Mouse (Mus musculus): ENCODE measurements around the gene Arpp19. TPM values are rescaled to one million over a fixed set of nuclear protein-coding genes. Genes with fewer than 3 reads are reported as not detected.

Arpp19 gene
- polyA plus RNA-seq, 1 experiment from 2014 or later, result 219 TPM

- WGBS, result 77% methylated on average over 5 of the region's 5 CpGs
- Histone ChIP-seq H3K9me3 (ENCODE audit: control insufficient read depth, low read length) (no peaks in the 10 kb centered on the region), H3K4me1 (ENCODE audit: control insufficient read depth in 2 of 2, insufficient read depth in 2 of 2, low read length in 2 of 2) (no peaks in the 10 kb centered on the region), H3K27me3 (ENCODE audit: control insufficient read depth, insufficient read depth, low read length) (no peaks in the 10 kb centered on the region), H3K36me3 (ENCODE audit: control insufficient read depth, insufficient read depth, low read length) (peaks cover 58% of the 10 kb centered on the region), H3K4me2 (ENCODE audit: low read length) (no peak overlapping the region), H3K27ac (replicated peaks in 1 of 2; ENCODE audit: control insufficient read depth in 1 of 2, insufficient read depth in 1 of 2, low read depth in 2 of 2, low read length in 2 of 2) (no peak overlapping the region), H3K9ac (ENCODE audit: low read length) (no peak overlapping the region), H3K4me3 (ENCODE audit: control insufficient read depth in 1 of 2, insufficient read depth in 1 of 2, low read depth in 1 of 2, low read length in 2 of 2) (no peak overlapping the region)
- no peak for ATAC-seq (ENCODE audit: insufficient number of reproducible peaks, insufficient read depth, low FRiP score, low read depth)
Measured at GRCm38 (mm10) chr9:75023150-75023894, 14.1 kb upstream of the Arpp19 start.

- Histone ChIP-seq H3K4me1 (ENCODE audit: control insufficient read depth in 2 of 2, insufficient read depth in 2 of 2, low read length in 2 of 2) (no peaks in the 10 kb centered on the region), H3K27me3 (ENCODE audit: control insufficient read depth, insufficient read depth, low read length) (no peaks in the 10 kb centered on the region), H3K27ac (replicated peaks in 1 of 2; ENCODE audit: control insufficient read depth in 1 of 2, insufficient read depth in 1 of 2, low read depth in 2 of 2, low read length in 2 of 2) (no peak overlapping the region), H3K9ac (ENCODE audit: low read length) (no peak overlapping the region), H3K9me3 (ENCODE audit: control insufficient read depth, low read length) (no peaks in the 10 kb centered on the region), H3K4me3 (ENCODE audit: control insufficient read depth in 1 of 2, insufficient read depth in 1 of 2, low read depth in 1 of 2, low read length in 2 of 2) (no peak overlapping the region), H3K36me3 (ENCODE audit: control insufficient read depth, insufficient read depth, low read length) (peaks cover 57% of the 10 kb centered on the region), H3K4me2 (ENCODE audit: low read length) (no peak overlapping the region)
- 29% methylated on average over 7 of the region's 7 CpGs for WGBS
- ATAC-seq (ENCODE audit: insufficient number of reproducible peaks, insufficient read depth, low FRiP score, low read depth), result no peak
Measured at GRCm38 (mm10) chr9:75024089-75024488, 13.3 kb upstream of the Arpp19 start.

GRCm38 (mm10) chr9:75025689-75026088 lies 11.7 kb upstream of the Arpp19 start:
- WGBS, result 79% methylated on average over 6 of the region's 6 CpGs

GRCm38 (mm10) chr9:75032408-75032807 lies 5.0 kb upstream of the Arpp19 start:
- Histone ChIP-seq H3K9ac (ENCODE audit: low read length) (no peak overlapping the region), H3K27me3 (ENCODE audit: control insufficient read depth, insufficient read depth, low read length) (no peaks in the 10 kb centered on the region), H3K27ac (replicated peaks in 1 of 2; ENCODE audit: control insufficient read depth in 1 of 2, insufficient read depth in 1 of 2, low read depth in 2 of 2, low read length in 2 of 2) (no peak overlapping the region), H3K9me3 (ENCODE audit: control insufficient read depth, low read length) (no peaks in the 10 kb centered on the region), H3K4me3 (ENCODE audit: control insufficient read depth in 1 of 2, insufficient read depth in 1 of 2, low read depth in 1 of 2, low read length in 2 of 2) (no peak overlapping the region), H3K4me2 (ENCODE audit: low read length) (no peak overlapping the region), H3K4me1 (ENCODE audit: control insufficient read depth in 2 of 2, insufficient read depth in 2 of 2, low read length in 2 of 2) (no peaks in the 10 kb centered on the region; a peak in 2 of 4 replicates), H3K36me3 (ENCODE audit: control insufficient read depth, insufficient read depth, low read length) (peaks cover 31% of the 10 kb centered on the region)
- no peak for ATAC-seq (ENCODE audit: insufficient number of reproducible peaks, insufficient read depth, low FRiP score, low read depth)
- 90% methylated on average over 1 of the region's 1 CpGs for WGBS

More at GRCm38 (mm10) chr9:75025689-75026088, 11.7 kb upstream of the Arpp19 start:
- Histone ChIP-seq H3K4me1 (ENCODE audit: control insufficient read depth in 2 of 2, insufficient read depth in 2 of 2, low read length in 2 of 2) (no peaks in the 10 kb centered on the region), H3K27me3 (ENCODE audit: control insufficient read depth, insufficient read depth, low read length) (no peaks in the 10 kb centered on the region), H3K36me3 (ENCODE audit: control insufficient read depth, insufficient read depth, low read length) (peaks cover 41% of the 10 kb centered on the region), H3K4me2 (ENCODE audit: low read length) (no peak overlapping the region), H3K27ac (replicated peaks in 1 of 2; ENCODE audit: control insufficient read depth in 1 of 2, insufficient read depth in 1 of 2, low read depth in 2 of 2, low read length in 2 of 2) (no peak overlapping the region), H3K9me3 (ENCODE audit: control insufficient read depth, low read length) (no peaks in the 10 kb centered on the region), H3K4me3 (ENCODE audit: control insufficient read depth in 1 of 2, insufficient read depth in 1 of 2, low read depth in 1 of 2, low read length in 2 of 2) (no peak overlapping the region), H3K9ac (ENCODE audit: low read length) (no peak overlapping the region)
- ATAC-seq (ENCODE audit: insufficient number of reproducible peaks, insufficient read depth, low FRiP score, low read depth), result no peak

GRCm38 (mm10) chr9:75033141-75033540 lies 4.3 kb upstream of the Arpp19 start:
- no peaks in the 10 kb centered on the region; a peak in 2 of 4 replicates for H3K4me1 ChIP-seq (ENCODE audit: control insufficient read depth in 2 of 2, insufficient read depth in 2 of 2, low read length in 2 of 2)
- no peak for ATAC-seq (ENCODE audit: insufficient number of reproducible peaks, insufficient read depth, low FRiP score, low read depth)
- 53% methylated on average over 7 of the region's 7 CpGs for WGBS
- no peak overlapping the region for H3K4me3 ChIP-seq (ENCODE audit: control insufficient read depth in 1 of 2, insufficient read depth in 1 of 2, low read depth in 1 of 2, low read length in 2 of 2)
- H3K4me2 ChIP-seq (ENCODE audit: low read length), result no peak overlapping the region
- no peak overlapping the region for H3K27ac ChIP-seq (replicated peaks in 1 of 2; ENCODE audit: control insufficient read depth in 1 of 2, insufficient read depth in 1 of 2, low read depth in 2 of 2, low read length in 2 of 2)
- peaks cover 25% of the 10 kb centered on the region for H3K36me3 ChIP-seq (ENCODE audit: control insufficient read depth, insufficient read depth, low read length)
- H3K9ac ChIP-seq (ENCODE audit: low read length), result no peak overlapping the region
- H3K27me3 ChIP-seq (ENCODE audit: control insufficient read depth, insufficient read depth, low read length), result no peaks in the 10 kb centered on the region
- no peaks in the 10 kb centered on the region for H3K9me3 ChIP-seq (ENCODE audit: control insufficient read depth, low read length)

GRCm38 (mm10) chr9:75034691-75035090 lies 2.7 kb upstream of the Arpp19 start:
- Histone ChIP-seq H3K9ac (ENCODE audit: low read length) (no peak overlapping the region), H3K36me3 (ENCODE audit: control insufficient read depth, insufficient read depth, low read length) (peaks cover 17% of the 10 kb centered on the region), H3K4me1 (ENCODE audit: control insufficient read depth in 2 of 2, insufficient read depth in 2 of 2, low read length in 2 of 2) (peaks cover 0 to 4% of the 10 kb centered on the region in 2 experiments), H3K27ac (replicated peaks in 1 of 2; ENCODE audit: control insufficient read depth in 1 of 2, insufficient read depth in 1 of 2, low read depth in 2 of 2, low read length in 2 of 2) (no peak overlapping the region), H3K4me2 (ENCODE audit: low read length) (no peak overlapping the region), H3K27me3 (ENCODE audit: control insufficient read depth, insufficient read depth, low read length) (no peaks in the 10 kb centered on the region), H3K4me3 (ENCODE audit: control insufficient read depth in 1 of 2, insufficient read depth in 1 of 2, low read depth in 1 of 2, low read length in 2 of 2) (no peak overlapping the region), H3K9me3 (ENCODE audit: control insufficient read depth, low read length) (no peaks in the 10 kb centered on the region)
- 19% methylated on average over 1 of the region's 1 CpGs for WGBS
- no peak for ATAC-seq (ENCODE audit: insufficient number of reproducible peaks, insufficient read depth, low FRiP score, low read depth)

GRCm38 (mm10) chr9:75035944-75036343 lies 1.5 kb upstream of the Arpp19 start:
- H3K4me1 ChIP-seq (ENCODE audit: control insufficient read depth in 2 of 2, insufficient read depth in 2 of 2, low read length in 2 of 2), result peaks cover 0 to 4% of the 10 kb centered on the region in 2 experiments
- H3K9ac ChIP-seq (ENCODE audit: low read length), result no peak overlapping the region
- H3K4me3 ChIP-seq (ENCODE audit: control insufficient read depth in 1 of 2, insufficient read depth in 1 of 2, low read depth in 1 of 2, low read length in 2 of 2), result no peak overlapping the region
- H3K36me3 ChIP-seq (ENCODE audit: control insufficient read depth, insufficient read depth, low read length), result peaks cover 28% of the 10 kb centered on the region
- no peak for ATAC-seq (ENCODE audit: insufficient number of reproducible peaks, insufficient read depth, low FRiP score, low read depth)
- no peaks in the 10 kb centered on the region for H3K27me3 ChIP-seq (ENCODE audit: control insufficient read depth, insufficient read depth, low read length)
- no peaks in the 10 kb centered on the region for H3K9me3 ChIP-seq (ENCODE audit: control insufficient read depth, low read length)
- no peak overlapping the region for H3K27ac ChIP-seq (replicated peaks in 1 of 2; ENCODE audit: control insufficient read depth in 1 of 2, insufficient read depth in 1 of 2, low read depth in 2 of 2, low read length in 2 of 2)
- no peak overlapping the region for H3K4me2 ChIP-seq (ENCODE audit: low read length)
- WGBS, result 62% methylated on average over 4 of the region's 4 CpGs

GRCm38 (mm10) chr9:75038357-75038688 lies 909 bp downstream of the Arpp19 start:
- Histone ChIP-seq H3K36me3 (ENCODE audit: control insufficient read depth, insufficient read depth, low read length) (peaks cover 18% of the 10 kb centered on the region), H3K4me3 (ENCODE audit: control insufficient read depth in 1 of 2, insufficient read depth in 1 of 2, low read depth in 1 of 2, low read length in 2 of 2) (peak overlapping the region; percentile 79 to 92), H3K4me1 (ENCODE audit: control insufficient read depth in 2 of 2, insufficient read depth in 2 of 2, low read length in 2 of 2) (peaks cover 0 to 7% of the 10 kb centered on the region in 2 experiments), H3K4me2 (ENCODE audit: low read length) (peak overlapping the region; percentile 65), H3K27ac (replicated peaks in 1 of 2; ENCODE audit: control insufficient read depth in 1 of 2, insufficient read depth in 1 of 2, low read depth in 2 of 2, low read length in 2 of 2) (no peak overlapping the region), H3K27me3 (ENCODE audit: control insufficient read depth, insufficient read depth, low read length) (no peaks in the 10 kb centered on the region), H3K9me3 (ENCODE audit: control insufficient read depth, low read length) (no peaks in the 10 kb centered on the region), H3K9ac (ENCODE audit: low read length) (peak overlapping the region; percentile 90)
- ATAC-seq (ENCODE audit: insufficient number of reproducible peaks, insufficient read depth, low FRiP score, low read depth), result no peak
- 2% methylated on average over 10 of the region's 10 CpGs for WGBS

All from heart, embryonic 14.5 days (tissue).